Mouse (Mus musculus) bone marrow macrophage, adult 2 months (primary cell): ENCODE measurements around the gene Cuedc2.

Experiments used
- CTCF ChIP-seq: IDR thresholded peaks from 2 replicates; pipeline ENCODE4 v1.5.1; 2012; ENCODE audit warnings: low read depth, mild to moderate bottlenecking, low read length, moderate library complexity
- POLR2A ChIP-seq: IDR thresholded peaks from 2 replicates; pipeline ENCODE4 v1.6.1; 2012; ENCODE audit warnings: mild to moderate bottlenecking, low read depth, low read length, borderline replicate concordance

DNA sequence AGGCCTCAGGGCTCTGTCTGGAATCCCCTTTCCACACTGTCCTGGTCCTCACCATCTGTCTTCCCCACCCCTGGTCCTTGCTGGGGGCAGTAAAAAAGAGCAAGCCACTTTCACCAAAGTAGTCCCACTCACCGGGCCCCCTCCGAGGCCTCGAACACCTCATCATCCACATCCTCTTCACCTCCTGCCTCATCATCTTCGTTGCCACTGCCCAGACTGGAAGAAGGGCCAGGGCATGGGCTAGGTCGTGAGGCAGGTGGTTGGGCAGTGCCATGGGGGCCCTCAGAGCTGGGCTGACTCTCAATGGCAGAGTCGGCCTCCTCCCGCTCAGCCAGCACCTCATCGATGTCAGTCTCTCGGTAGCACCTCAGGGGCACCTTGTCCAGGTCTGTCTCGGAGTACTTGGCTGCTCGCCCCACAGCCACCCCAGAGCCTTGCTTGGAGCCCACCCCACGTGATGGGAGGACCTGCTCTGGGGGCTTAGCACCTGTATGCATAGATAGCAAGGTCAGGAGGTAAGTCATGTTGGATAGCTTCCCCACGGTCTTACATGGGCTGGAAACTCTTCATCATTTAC, 15.4 kb downstream of the Cuedc2 start:
- TF ChIP-seq POLR2A (no peak), CTCF (no peak)
